Mouse (Mus musculus): Measurements from ENCODE around the gene Prim1. TPM values are rescaled to one million over a fixed set of nuclear protein-coding genes. Genes with fewer than 3 reads are reported as not detected.

The Prim1 gene
- polyA plus RNA-seq, 1 experiment from 2014 or later: 68.4 TPM

DNA sequence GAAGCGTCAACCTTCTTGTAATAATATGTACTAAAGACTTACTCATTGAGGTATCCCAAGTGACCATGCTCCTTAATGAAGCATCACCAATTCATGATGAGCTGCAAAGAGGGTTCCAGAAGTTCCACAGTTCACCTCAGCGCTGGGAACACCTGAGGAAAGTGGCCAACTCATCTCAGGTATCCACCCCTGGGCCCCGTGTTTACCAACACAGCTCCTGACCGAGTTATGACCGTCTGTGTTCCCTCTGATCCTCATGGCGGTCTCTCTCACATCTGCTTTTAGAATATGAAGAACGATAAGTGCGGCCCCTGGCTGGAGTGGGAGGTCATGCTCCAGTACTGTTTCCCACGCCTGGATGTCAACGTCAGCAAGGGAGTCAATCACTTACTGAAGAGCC lies 8.5 kb downstream of the Prim1 start:
- Histone ChIP-seq H3K4me2 (ENCODE audit: low read depth, low read length) (no peak overlapping the region), H3K36me3 (ENCODE audit: control insufficient read depth, insufficient read depth, low read length) (peaks cover 14% of the 10 kb centered on the region), H3K9me3 (replicated peaks; ENCODE audit: control insufficient read depth, low read length) (no peaks in the 10 kb centered on the region), H3K27ac (ENCODE audit: low read length) (no peak overlapping the region), H3K9ac (ENCODE audit: low read length) (no peak overlapping the region), H3K4me1 (ENCODE audit: control insufficient read depth, insufficient read depth, low read length) (no peaks in the 10 kb centered on the region), H3K27me3 (ENCODE audit: control insufficient read depth, insufficient read depth, low read length) (no peaks in the 10 kb centered on the region), H3K4me3 (replicated peaks; ENCODE audit: low read length) (no peak overlapping the region)
- ATAC-seq (ENCODE audit: insufficient read depth, low FRiP score): no peak; the same call in 1 of the 2 replicates
- 96% methylated on average over 10 of the region's 10 CpGs for WGBS

- WGBS: 90% methylated on average over 7 of the region's 7 CpGs
- Histone ChIP-seq H3K4me3 (replicated peaks; ENCODE audit: low read length) (no peak overlapping the region), H3K27me3 (ENCODE audit: control insufficient read depth, insufficient read depth, low read length) (no peaks in the 10 kb centered on the region), H3K9ac (ENCODE audit: low read length) (no peak overlapping the region), H3K36me3 (ENCODE audit: control insufficient read depth, insufficient read depth, low read length) (peaks cover 4% of the 10 kb centered on the region; the same call in 1 of the 2 replicates), H3K27ac (ENCODE audit: low read length) (no peak overlapping the region), H3K9me3 (replicated peaks; ENCODE audit: control insufficient read depth, low read length) (no peaks in the 10 kb centered on the region), H3K4me1 (ENCODE audit: control insufficient read depth, insufficient read depth, low read length) (peaks cover 4% of the 10 kb centered on the region; the same call in 1 of the 2 replicates), H3K4me2 (ENCODE audit: low read depth, low read length) (no peak overlapping the region)
- no peak for ATAC-seq (ENCODE audit: insufficient read depth, low FRiP score)
Measured at GRCm38 (mm10) chr10:128029931-128030330, 15.0 kb downstream of the Prim1 start.

DNA sequence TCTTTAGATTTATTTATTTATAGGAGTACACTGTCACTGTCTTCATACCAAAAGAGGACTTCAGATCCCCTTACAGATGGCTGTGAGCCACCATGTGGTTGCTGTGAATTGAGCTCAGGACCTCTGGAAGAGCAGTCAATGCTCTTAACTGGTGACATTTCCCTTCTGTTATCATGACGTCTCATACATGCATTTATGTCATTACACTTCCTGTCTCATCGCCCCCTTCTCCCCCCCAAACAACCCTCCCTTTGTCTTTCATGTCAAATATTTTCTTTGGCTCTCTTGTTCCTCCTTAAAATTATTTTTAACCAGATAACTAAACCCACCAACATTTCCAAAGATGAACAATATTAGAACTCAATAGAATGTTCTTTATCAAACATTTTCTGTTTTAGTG lies 15.9 kb downstream of the Prim1 start:
- Histone ChIP-seq H3K27me3 (ENCODE audit: control insufficient read depth, insufficient read depth, low read length) (no peaks in the 10 kb centered on the region), H3K9me3 (replicated peaks; ENCODE audit: control insufficient read depth, low read length) (no peaks in the 10 kb centered on the region), H3K9ac (ENCODE audit: low read length) (no peak overlapping the region), H3K4me2 (ENCODE audit: low read depth, low read length) (no peak overlapping the region), H3K4me3 (replicated peaks; ENCODE audit: low read length) (no peak overlapping the region), H3K36me3 (ENCODE audit: control insufficient read depth, insufficient read depth, low read length) (no peaks in the 10 kb centered on the region), H3K4me1 (ENCODE audit: control insufficient read depth, insufficient read depth, low read length) (peaks cover 4% of the 10 kb centered on the region; the same call in 1 of the 2 replicates), H3K27ac (ENCODE audit: low read length) (no peak overlapping the region)
- ATAC-seq (ENCODE audit: insufficient read depth, low FRiP score): no peak
- 51% methylated on average over 2 of the region's 2 CpGs for WGBS

- peak overlapping the region; percentile 99 for H3K27ac ChIP-seq (ENCODE audit: low read length)
- 0 out of 2 replicates have a peak, but pooled peaks cover 10% of the 10 kb centered on the region for H3K36me3 ChIP-seq (ENCODE audit: control insufficient read depth, insufficient read depth, low read length)
- no peaks in the 10 kb centered on the region for H3K9me3 ChIP-seq (replicated peaks; ENCODE audit: control insufficient read depth, low read length)
- ATAC-seq (ENCODE audit: insufficient read depth, low FRiP score): no peak
- under 1% methylated on average over 10 of the region's 10 CpGs for WGBS
- peak overlapping the region; percentile 93 for H3K4me2 ChIP-seq (ENCODE audit: low read depth, low read length)
- H3K9ac ChIP-seq (ENCODE audit: low read length): peak overlapping the region; percentile 99
- no peaks in the 10 kb centered on the region for H3K27me3 ChIP-seq (ENCODE audit: control insufficient read depth, insufficient read depth, low read length)
- peak overlapping the region; percentile 98 for H3K4me3 ChIP-seq (replicated peaks; ENCODE audit: low read length)
- peaks cover 28% of the 10 kb centered on the region for H3K4me1 ChIP-seq (ENCODE audit: control insufficient read depth, insufficient read depth, low read length)
Measured at GRCm38 (mm10) chr10:128036746-128037425, 21.9 kb downstream of the Prim1 start.

DNA sequence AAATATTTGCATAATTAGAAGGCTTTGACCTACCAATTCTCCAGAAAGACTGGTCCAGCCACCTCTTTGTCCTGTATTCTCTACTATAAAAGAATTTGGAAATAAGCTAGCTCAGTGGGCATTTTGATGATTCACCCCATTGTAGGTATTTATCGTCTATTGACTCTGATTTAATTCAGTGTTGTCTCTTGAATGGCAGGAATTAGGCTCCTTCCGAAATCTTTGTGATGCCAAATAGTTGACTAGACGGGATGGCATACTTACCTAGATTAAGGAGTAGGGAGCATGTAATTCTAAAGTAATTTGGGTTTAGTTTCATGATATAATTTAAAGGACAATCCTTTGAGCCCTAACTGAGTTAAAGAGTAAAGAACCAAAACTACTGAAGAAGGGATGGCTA lies 23.0 kb downstream of the Prim1 start:
- 0 out of 2 replicates have a peak, but pooled peaks cover 10% of the 10 kb centered on the region for H3K36me3 ChIP-seq (ENCODE audit: control insufficient read depth, insufficient read depth, low read length)
- H3K4me1 ChIP-seq (ENCODE audit: control insufficient read depth, insufficient read depth, low read length): peaks cover 28% of the 10 kb centered on the region
- H3K27ac ChIP-seq (ENCODE audit: low read length): no peak overlapping the region
- H3K27me3 ChIP-seq (ENCODE audit: control insufficient read depth, insufficient read depth, low read length): no peaks in the 10 kb centered on the region
- WGBS: 63% methylated on average over 3 of the region's 3 CpGs
- ATAC-seq (ENCODE audit: insufficient read depth, low FRiP score): no peak
- no peaks in the 10 kb centered on the region for H3K9me3 ChIP-seq (replicated peaks; ENCODE audit: control insufficient read depth, low read length)
- H3K9ac ChIP-seq (ENCODE audit: low read length): no peak overlapping the region
- peak overlapping the region; percentile 1 for H3K4me3 ChIP-seq (replicated peaks; ENCODE audit: low read length)
- peak overlapping the region; percentile 42 for H3K4me2 ChIP-seq (ENCODE audit: low read depth, low read length)

- ATAC-seq (ENCODE audit: insufficient read depth, low FRiP score): no peak
- Histone ChIP-seq H3K9ac (ENCODE audit: low read length) (peak overlapping the region; percentile 48; the same call in 1 of the 2 replicates), H3K4me3 (replicated peaks; ENCODE audit: low read length) (no peak overlapping the region)
Measured at GRCm38 (mm10) chr10:128039167-128039566, 24.2 kb downstream of the Prim1 start.

GRCm38 (mm10) chr10:128039858-128040257 lies 24.9 kb downstream of the Prim1 start:
- WGBS: 64% methylated on average over 3 of the region's 3 CpGs
- H3K4me2 ChIP-seq (ENCODE audit: low read depth, low read length): no peak overlapping the region
- peaks cover 28% of the 10 kb centered on the region for H3K4me1 ChIP-seq (ENCODE audit: control insufficient read depth, insufficient read depth, low read length)
- no peaks in the 10 kb centered on the region for H3K9me3 ChIP-seq (replicated peaks; ENCODE audit: control insufficient read depth, low read length)
- H3K27ac ChIP-seq (ENCODE audit: low read length): no peak overlapping the region
- H3K36me3 ChIP-seq (ENCODE audit: control insufficient read depth, insufficient read depth, low read length): peaks cover 22% of the 10 kb centered on the region; the same call in 1 of the 2 replicates
- no peak overlapping the region for H3K9ac ChIP-seq (ENCODE audit: low read length)
- ATAC-seq (ENCODE audit: insufficient read depth, low FRiP score): no peak
- H3K27me3 ChIP-seq (ENCODE audit: control insufficient read depth, insufficient read depth, low read length): no peaks in the 10 kb centered on the region
- H3K4me3 ChIP-seq (replicated peaks; ENCODE audit: low read length): no peak overlapping the region

More at GRCm38 (mm10) chr10:128039167-128039566, 24.2 kb downstream of the Prim1 start:
- H3K27ac ChIP-seq (ENCODE audit: low read length): no peak overlapping the region; the same call in 1 of the 2 replicates
- no peaks in the 10 kb centered on the region for H3K9me3 ChIP-seq (replicated peaks; ENCODE audit: control insufficient read depth, low read length)
- 30% methylated on average over 5 of the region's 5 CpGs for WGBS
- H3K27me3 ChIP-seq (ENCODE audit: control insufficient read depth, insufficient read depth, low read length): no peaks in the 10 kb centered on the region
- H3K36me3 ChIP-seq (ENCODE audit: control insufficient read depth, insufficient read depth, low read length): 0 out of 2 replicates have a peak, but pooled peaks cover 15% of the 10 kb centered on the region
- peak overlapping the region; percentile 42; the same call in 1 of the 2 replicates for H3K4me2 ChIP-seq (ENCODE audit: low read depth, low read length)
- peaks cover 28% of the 10 kb centered on the region for H3K4me1 ChIP-seq (ENCODE audit: control insufficient read depth, insufficient read depth, low read length)

GRCm38 (mm10) chr10:128040293-128040692 lies 25.3 kb downstream of the Prim1 start:
- 84% methylated on average over 5 of the region's 5 CpGs for WGBS

GRCm38 (mm10) chr10:128041636-128042035 lies 26.7 kb downstream of the Prim1 start:
- no peaks in the 10 kb centered on the region for H3K27me3 ChIP-seq (ENCODE audit: control insufficient read depth, insufficient read depth, low read length)
- no peak overlapping the region for H3K9ac ChIP-seq (ENCODE audit: low read length)
- H3K9me3 ChIP-seq (replicated peaks; ENCODE audit: control insufficient read depth, low read length): no peaks in the 10 kb centered on the region
- no peak overlapping the region for H3K4me3 ChIP-seq (replicated peaks; ENCODE audit: low read length)
- H3K27ac ChIP-seq (ENCODE audit: low read length): no peak overlapping the region
- H3K36me3 ChIP-seq (ENCODE audit: control insufficient read depth, insufficient read depth, low read length): peaks cover 34% of the 10 kb centered on the region
- ATAC-seq (ENCODE audit: insufficient read depth, low FRiP score): no peak
- no peak overlapping the region for H3K4me2 ChIP-seq (ENCODE audit: low read depth, low read length)
- peaks cover 29% of the 10 kb centered on the region for H3K4me1 ChIP-seq (ENCODE audit: control insufficient read depth, insufficient read depth, low read length)
- WGBS: 77% methylated on average over 4 of the region's 4 CpGs

More at GRCm38 (mm10) chr10:128040293-128040692, 25.3 kb downstream of the Prim1 start:
- no peak overlapping the region for H3K9ac ChIP-seq (ENCODE audit: low read length)
- no peak overlapping the region for H3K4me3 ChIP-seq (replicated peaks; ENCODE audit: low read length)
- H3K4me1 ChIP-seq (ENCODE audit: control insufficient read depth, insufficient read depth, low read length): peaks cover 29% of the 10 kb centered on the region
- no peak overlapping the region for H3K27ac ChIP-seq (ENCODE audit: low read length)
- H3K27me3 ChIP-seq (ENCODE audit: control insufficient read depth, insufficient read depth, low read length): no peaks in the 10 kb centered on the region
- H3K4me2 ChIP-seq (ENCODE audit: low read depth, low read length): no peak overlapping the region
- ATAC-seq (ENCODE audit: insufficient read depth, low FRiP score): no peak
- H3K9me3 ChIP-seq (replicated peaks; ENCODE audit: control insufficient read depth, low read length): no peaks in the 10 kb centered on the region
- peaks cover 23% of the 10 kb centered on the region; the same call in 1 of the 2 replicates for H3K36me3 ChIP-seq (ENCODE audit: control insufficient read depth, insufficient read depth, low read length)

All from stomach, embryonic 16.5 days (tissue).